Mouse (Mus musculus) fibroblast of lung, adult 2 months (primary cell): ENCODE measurements at regions not wholly inside any gene's neighbourhood (a gene's known extent, or its start where the extent isn't known, plus 50 kb on each side); places are given as distances from the start of the nearest gene placed in this dataset.

Experiments
- DNase-seq: peaks from one replicate; pipeline ENCODE4 v3.0.0-alpha.2; 2011; ENCODE audit warnings: low read depth

- DNase-seq, result no peak
Observed at GRCm38 (mm10) chr5:43339671-43340070, 106.7 kb downstream of the Cpeb2 start.

- DNase-seq, result no peak
Observed at GRCm38 (mm10) chr5:43341475-43341874, 108.5 kb downstream of the Cpeb2 start.

- no peak for DNase-seq
Observed at GRCm38 (mm10) chr5:43344441-43344840, 111.5 kb downstream of the Cpeb2 start.

- DNase-seq, result no peak
Observed at GRCm38 (mm10) chr5:43350987-43351386, 118.0 kb downstream of the Cpeb2 start.

DNA sequence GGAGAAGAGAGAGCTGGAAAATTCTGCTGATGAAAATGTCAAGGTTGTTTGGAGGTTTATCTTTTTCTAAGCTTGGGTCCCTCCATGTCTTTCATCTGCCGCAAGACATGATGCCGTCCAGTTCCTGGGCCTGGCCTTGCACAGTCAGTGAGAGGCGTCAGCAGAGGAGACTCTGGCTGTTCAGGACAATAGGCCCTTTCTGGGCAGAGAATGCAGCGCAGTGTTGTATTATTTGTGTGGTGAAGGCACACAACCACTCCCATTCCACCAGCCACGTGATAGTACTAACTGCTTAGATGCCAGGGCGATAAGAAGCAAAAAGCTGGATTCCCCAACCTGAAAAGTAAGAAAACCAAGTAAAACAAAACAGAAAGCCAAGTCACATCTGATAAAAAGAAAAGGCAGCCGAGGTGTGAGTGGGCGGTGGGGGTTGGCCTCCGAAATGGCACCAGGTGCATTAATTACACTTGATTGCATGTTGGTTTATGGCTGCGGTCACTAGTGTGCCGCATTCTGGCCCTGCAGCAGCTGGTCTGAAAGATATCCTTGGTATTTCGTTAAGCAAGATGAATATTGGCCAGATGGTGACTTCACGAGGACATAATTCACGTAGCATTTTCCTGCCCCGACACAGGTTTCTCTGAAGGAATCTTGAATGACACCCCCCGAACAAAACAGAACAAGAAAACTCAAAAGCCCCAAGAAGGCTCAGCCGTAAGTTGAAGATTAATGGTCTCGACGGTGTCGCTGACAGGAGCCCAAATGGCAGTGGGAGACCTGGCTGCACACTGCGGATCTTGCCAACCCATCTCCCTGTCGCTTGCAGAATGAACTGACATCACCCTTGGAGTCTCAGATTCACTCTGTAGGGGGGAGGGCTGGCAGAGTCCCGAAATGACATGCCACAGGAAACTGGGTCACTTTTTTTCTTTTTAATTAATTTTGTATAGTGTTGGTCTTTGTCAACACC is 120.3 kb downstream of the Cpeb2 start:
- DNase-seq, result no peak

DNA sequence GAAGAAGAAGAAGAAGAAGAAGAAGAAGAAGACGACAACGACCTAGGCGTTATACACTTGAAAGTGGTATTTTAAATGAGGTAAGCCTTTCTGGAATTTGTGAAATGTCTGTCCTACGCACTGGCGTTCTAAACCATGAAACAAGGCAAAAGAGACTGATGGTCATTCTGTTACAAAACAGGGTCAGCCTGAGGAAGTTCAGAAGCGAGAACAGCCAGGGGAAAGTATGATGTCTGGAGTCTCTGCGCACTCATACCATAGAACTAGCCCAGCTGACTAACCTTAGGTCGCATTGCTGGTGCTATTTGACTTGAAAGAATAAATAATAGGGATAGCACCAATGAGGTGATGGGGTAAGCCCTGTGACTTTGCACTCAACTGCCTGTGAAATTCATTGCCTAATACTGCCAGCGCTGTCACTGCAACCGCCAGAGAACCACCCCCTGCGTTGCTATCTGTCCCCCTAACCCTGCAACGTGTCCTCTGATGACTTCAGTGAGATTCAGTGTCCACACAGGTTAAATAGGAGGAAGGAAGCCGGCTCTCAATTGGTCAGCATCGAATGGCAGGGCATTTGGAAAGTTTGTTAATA is 121.5 kb downstream of the Cpeb2 start:
- DNase-seq, result no peak

DNA sequence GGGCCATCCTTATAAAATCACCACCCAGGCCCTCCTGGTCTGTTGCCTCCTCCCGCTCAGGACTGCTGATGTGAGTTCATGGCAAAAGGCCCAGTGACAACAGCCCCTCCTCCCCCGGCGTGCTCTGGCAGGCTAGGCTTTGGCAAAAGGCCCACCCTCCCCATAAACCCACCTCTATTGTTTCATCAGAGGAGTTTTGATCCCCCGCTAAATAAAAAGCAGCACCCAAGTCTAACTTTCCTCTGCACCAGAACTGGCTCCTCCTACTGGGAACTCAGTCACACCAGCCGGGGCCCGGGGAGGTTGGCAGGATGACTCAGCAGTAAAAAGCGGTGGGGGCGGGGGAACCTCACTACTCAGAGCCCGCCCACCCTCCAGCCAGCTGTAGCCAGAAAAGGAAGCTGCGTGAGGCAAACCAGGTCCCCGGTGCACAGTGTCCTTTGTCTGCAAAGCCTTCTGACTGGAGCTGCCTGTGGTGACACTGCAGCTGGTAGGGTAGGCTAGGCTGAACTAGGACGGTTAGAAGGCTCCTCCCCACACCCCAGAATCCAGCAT is 122.1 kb downstream of the Cpeb2 start:
- DNase-seq, result peak; percentile 69

DNA sequence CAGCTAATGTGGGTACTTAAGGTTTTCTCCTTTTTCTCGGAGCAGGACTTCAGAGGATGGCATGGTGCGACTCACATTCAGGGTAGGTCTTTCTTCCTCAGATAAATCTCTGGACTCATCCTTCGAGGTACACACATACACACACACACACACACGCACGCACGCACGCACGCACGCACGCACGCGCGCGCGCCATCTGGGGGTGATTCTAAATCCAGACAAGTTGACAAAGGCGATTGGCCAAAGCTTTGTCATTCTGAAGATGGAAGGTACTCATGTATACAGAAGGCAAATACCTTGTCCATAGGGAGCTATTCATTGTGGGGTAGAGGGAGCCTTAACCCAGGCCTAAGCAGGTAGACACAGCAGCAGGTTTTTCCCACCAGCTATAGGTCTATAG is 122.9 kb downstream of the Cpeb2 start:
- DNase-seq, result no peak

- DNase-seq, result no peak
Observed at GRCm38 (mm10) chr5:43357100-43357680, 124.2 kb downstream of the Cpeb2 start.

DNA sequence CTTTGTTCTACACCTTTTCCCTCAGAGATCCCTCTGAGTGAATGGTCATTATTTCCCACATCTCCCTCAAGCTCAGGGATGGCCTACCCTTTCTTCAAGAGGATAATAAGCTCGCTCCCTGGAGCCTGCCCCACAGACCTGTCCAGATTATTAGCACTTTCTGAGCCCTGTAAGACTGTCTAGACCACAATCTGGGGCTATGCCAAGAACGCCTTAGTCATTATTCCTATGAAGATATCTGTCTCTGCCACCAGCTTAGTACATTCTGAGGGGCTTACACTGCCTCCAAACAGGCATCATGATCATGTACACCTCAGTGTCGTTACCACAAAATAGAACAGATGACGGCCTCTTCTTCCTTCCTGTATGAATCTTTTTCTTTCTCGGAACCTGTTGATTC is 124.9 kb downstream of the Cpeb2 start:
- no peak for DNase-seq

DNA sequence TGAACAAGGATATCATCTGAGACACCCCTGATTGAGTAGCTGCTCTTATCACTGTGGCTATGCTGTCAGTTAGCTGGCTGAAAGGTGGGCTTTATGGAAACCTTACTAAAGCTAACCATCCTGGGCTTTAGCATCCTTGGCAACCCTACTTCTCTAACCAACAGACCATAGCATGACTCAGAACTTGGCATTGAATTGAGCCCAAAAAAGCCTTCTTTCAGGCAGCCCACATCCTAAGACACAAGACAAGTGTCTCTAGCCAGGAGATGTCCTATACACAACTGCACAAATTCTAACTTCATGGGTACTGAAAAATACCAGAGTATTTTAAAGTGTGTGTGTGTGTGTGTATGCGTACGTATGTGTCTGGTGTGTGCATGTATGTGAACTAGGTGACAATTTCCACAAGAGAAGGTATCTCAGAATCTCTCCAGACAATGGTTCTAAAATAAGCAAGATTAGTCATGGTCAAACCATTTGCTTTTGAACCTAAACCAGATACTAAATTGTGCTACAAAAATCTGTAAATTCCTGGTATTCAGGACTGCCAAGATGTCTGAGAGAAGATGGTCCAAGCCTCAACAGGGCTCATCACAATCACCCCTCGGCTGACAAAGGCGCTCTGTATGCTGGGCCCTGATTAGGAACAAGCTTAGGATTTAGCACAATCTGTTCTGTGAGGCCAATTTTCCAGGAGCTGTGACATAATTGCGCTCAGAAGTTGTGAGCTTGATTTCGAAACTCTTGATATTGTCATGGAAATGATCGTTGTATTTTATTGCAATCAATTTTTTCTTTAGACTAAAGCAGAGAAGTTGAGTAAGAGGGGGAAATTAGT is 126.2 kb downstream of the Cpeb2 start:
- no peak for DNase-seq

- DNase-seq, result peak; percentile 35
Observed at GRCm38 (mm10) chr5:43360298-43360697, 127.3 kb downstream of the Cpeb2 start.

DNA sequence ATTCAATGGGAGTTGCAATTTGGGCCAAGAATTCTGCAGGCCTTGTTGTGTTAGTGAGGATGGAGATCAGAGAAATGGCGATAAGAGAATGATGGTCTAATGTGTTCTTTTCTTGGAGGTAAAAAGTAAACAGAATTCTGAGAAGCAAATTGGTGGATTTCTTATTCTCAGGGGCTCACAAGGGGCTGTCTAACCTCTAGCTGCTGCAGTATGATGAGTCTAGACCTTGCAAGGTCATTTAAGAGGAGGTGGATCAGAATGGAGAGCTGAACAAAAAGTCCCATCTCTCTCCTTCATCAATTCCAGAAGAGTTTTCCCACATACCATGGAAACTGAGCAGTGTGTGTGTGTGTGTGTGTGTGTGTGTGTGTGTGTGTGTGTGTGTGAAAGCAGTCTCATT is 128.1 kb downstream of the Cpeb2 start:
- DNase-seq, result no peak

GRCm38 (mm10) chr5:43372385-43372784 is 139.4 kb downstream of the Cpeb2 start:
- no peak for DNase-seq

GRCm38 (mm10) chr5:43384689-43385375 is 130.5 kb upstream of the C1qtnf7 start:
- DNase-seq, result no peak

DNA sequence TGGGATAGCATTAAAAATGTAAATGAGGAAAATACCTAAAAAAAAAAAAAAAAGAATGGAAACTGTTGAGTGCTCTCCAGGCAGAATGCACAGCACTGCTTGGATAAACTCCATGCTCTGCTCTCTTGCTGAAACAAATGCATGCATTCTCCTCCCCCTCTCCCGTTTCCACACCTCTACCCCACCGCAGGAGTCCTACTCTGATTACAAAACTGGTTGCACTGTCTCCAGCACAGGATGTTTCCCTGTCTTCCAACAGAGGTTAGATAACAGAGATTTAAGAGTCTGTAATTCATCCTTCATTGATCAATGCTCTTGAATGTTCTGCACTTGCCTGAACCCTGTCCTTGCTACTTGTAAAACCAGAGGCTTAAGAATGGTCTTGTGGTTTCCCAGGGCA is 124.3 kb upstream of the C1qtnf7 start:
- no peak for DNase-seq

DNA sequence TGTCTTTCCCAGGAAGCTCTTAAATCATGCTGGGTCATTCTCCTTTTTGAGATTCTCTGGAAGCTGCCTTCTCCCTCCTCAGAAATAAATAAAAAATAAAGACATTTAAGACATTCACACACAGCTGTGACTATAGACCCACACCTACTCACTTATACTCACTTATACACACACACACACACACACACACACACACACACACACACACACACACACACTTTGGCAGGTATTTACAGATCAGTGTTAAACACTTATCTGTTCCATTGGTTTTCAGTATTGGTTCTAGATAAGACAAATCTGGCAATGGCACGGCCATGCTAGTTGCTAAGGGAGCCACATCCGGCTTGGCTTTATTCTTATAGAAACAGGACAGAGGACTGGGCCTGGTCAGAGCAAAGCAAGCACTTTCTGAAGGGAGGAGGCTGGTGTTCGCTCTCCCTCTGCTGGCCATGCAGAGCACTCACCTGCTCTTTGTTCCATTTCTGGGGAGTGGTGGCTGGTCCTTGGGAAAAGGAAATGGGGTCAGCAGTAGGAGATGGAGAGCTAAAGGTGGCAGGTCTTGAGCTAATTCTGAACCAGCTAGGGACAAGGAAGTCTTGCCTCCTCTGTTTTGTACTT is 123.8 kb upstream of the C1qtnf7 start:
- peak; percentile 23 for DNase-seq

- peak; percentile 14 for DNase-seq
Observed at GRCm38 (mm10) chr5:43392908-43393545, 122.3 kb upstream of the C1qtnf7 start.

DNA sequence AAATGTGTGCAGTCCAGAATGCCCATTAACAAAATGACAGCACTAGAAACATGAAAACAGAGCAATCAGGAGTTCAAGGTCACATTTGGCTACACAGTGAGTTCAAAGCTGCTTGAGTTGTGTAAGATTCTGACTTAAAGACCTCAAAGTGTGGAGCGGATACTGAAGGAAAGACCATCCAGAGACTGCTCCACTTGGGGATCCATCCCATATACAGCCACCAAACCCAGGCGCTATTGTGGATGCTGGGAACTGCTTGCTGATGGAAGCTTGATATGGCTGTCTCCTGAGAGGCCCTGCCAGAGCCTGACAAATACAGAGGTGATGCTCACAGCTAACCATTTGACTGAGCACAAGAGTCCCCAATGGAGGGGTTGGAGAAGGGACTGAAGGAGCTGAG is 98.1 kb upstream of the C1qtnf7 start:
- no peak for DNase-seq
